Mouse (Mus musculus) cerebellum, adult 2 months (tissue): ENCODE measurements at regions not wholly inside any gene's neighbourhood (a gene's known extent, or its start where the extent isn't known, plus 50 kb on each side); places are given as distances from the start of the nearest gene placed in this dataset.
A peak's percentile ranks its signal among the peaks of the same experiment; 100 is the strongest.

ENCODE experiments used
- DNase-seq, 2 experiments: peaks; one replicate each; pipeline ENCODE4 v3.0.0; 2021
- H3K27ac ChIP-seq: fragments of 200-500 bp; 2 replicates; pipeline ENCODE4 v1.5.1; 2012; ENCODE audit warnings: low read length, control low read depth, inconsistent platforms; ENCODE audit not compliant: insufficient read depth
- H3K27me3 ChIP-seq: fragments of 200-500 bp; 2 replicates; pipeline ENCODE4 v1.6.1; 2012; ENCODE audit warnings: inconsistent platforms, mild to moderate bottlenecking, low read length, moderate library complexity; ENCODE audit not compliant: control insufficient read depth, insufficient read depth
- H3K4me1 ChIP-seq: fragments of 200-500 bp; 2 replicates; pipeline ENCODE4 v1.6.1; 2011; ENCODE audit warnings: low read length; ENCODE audit not compliant: control insufficient read depth, insufficient read depth
- H3K4me3 ChIP-seq: fragments of 200-500 bp; replicated peaks from 2 replicates; pipeline ENCODE3; 2011; ENCODE audit warnings: mild to moderate bottlenecking, low read depth, low read length, control low read depth; ENCODE audit not compliant: insufficient read depth
- CTCF ChIP-seq: fragments of 200-500 bp; IDR thresholded peaks from 2 replicates; pipeline ENCODE4 v1.5.1; 2011; ENCODE audit warnings: low read depth, mild to moderate bottlenecking, control low read depth, low read length, moderate library complexity, borderline replicate concordance; ENCODE audit not compliant: insufficient read depth
- POLR2A ChIP-seq: fragments of 200-500 bp; IDR thresholded peaks from 2 replicates; pipeline ENCODE4 v1.6.1; 2011; ENCODE audit warnings: low read length, control low read depth, borderline replicate concordance; ENCODE audit not compliant: insufficient read depth
- WGBS: fragments of 180-500 bp; shearing (Covaris S2); methylation state at CpG from one replicate; pipeline ENCODE4 v1.1.7; 2018; 5-methylcytosine and 5-hydroxymethylcytosine counted together

- no peak for DNase-seq
- no peaks in the 10 kb centered on the region for H3K4me1 ChIP-seq
- H3K27me3 ChIP-seq: no peaks in the 10 kb centered on the region
- H3K4me3 ChIP-seq: no peak overlapping the region
- H3K27ac ChIP-seq: no peak overlapping the region
- no peak for TF ChIP-seq CTCF
- TF ChIP-seq POLR2A: no peak
- WGBS: 32% methylated on average over 3 of the region's 3 CpGs
These were observed 253.3 kb downstream of the Isl1 start for GRCm38 (mm10) chr13:116056112-116056652.

DNA sequence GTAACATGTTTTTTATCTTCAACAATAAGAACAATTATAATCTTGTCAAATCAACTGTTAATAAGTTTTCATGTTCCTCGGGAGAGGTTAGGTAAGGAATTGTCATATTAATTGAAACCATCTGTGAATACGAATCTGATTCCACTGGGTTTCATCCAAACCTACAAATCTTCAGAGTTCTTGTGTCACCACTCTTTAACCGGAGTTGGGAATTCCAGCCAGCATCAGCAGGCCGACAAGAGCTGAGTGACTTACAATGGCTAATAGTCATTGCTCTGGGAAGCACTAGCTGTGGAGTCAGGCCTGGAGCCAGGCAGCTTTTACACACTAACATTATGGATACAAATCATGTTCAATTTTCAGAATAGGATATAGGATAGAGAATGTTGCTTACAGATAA is 273.3 kb downstream of the Isl1 start:
- H3K4me3 ChIP-seq: no peak overlapping the region
- no peaks in the 10 kb centered on the region for H3K4me1 ChIP-seq
- WGBS: 16% methylated on average over 4 of the region's 4 CpGs
- TF ChIP-seq POLR2A: no peak
- no peak for TF ChIP-seq CTCF
- DNase-seq: no peak
- H3K27ac ChIP-seq: no peak overlapping the region
- no peaks in the 10 kb centered on the region for H3K27me3 ChIP-seq

GRCm38 (mm10) chr13:116030152-116030720 is 279.3 kb downstream of the Isl1 start:
- DNase-seq: no peak
- Histone ChIP-seq H3K27me3 (no peaks in the 10 kb centered on the region), H3K27ac (no peak overlapping the region), H3K4me3 (no peak overlapping the region), H3K4me1 (no peaks in the 10 kb centered on the region)
- TF ChIP-seq POLR2A (no peak), CTCF (no peak)
- 74% methylated on average over 2 of the region's 2 CpGs for WGBS

DNA sequence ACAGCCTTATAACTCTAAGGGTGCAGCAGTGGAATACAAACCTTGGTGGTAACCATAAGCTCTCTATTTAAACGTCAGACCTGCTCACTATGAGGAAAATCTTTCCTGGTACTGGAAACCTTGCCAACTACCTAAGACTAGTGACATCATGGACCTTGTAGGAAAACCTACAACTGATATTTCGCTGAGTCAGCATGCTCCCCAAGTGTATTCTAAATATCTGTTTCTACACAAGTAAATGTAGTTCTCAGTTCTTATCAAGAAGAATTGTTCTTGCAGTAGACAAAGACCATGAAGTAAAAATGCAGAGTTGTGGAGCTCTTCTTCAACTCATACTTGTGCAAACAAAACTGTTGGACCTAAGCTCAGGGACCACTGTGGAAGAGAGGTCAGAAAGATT is 280.9 kb downstream of the Isl1 start:
- no peaks in the 10 kb centered on the region for H3K4me1 ChIP-seq
- DNase-seq: no peak
- no peak for TF ChIP-seq POLR2A
- TF ChIP-seq CTCF: no peak
- WGBS: 81% methylated on average over 2 of the region's 2 CpGs
- no peak overlapping the region for H3K27ac ChIP-seq
- H3K27me3 ChIP-seq: no peaks in the 10 kb centered on the region
- no peak overlapping the region for H3K4me3 ChIP-seq

DNA sequence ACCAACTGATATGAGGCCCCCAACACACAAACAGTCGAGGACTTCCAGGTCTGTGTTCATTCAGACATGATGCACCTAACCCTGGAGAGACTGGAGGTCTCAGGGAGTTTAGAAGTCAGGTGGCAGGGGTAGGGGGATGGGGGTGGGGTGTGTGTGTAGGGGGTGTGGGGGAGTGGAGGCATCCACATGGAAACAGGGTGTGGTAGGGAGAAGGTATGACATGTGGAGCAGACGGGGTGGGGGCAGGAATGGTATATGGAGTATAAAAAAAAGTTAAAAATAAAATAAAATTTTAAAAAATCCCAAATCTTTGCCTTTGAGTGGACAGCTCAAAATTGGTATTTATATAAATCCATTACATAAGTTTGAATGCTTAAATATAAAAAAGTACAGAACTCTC is 282.3 kb downstream of the Isl1 start:
- Histone ChIP-seq H3K27ac (no peak overlapping the region), H3K27me3 (no peaks in the 10 kb centered on the region), H3K4me3 (no peak overlapping the region), H3K4me1 (no peaks in the 10 kb centered on the region)
- DNase-seq: no peak
- no peak for TF ChIP-seq POLR2A
- TF ChIP-seq CTCF: no peak
- WGBS: 79% methylated on average over 2 of the region's 2 CpGs

DNA sequence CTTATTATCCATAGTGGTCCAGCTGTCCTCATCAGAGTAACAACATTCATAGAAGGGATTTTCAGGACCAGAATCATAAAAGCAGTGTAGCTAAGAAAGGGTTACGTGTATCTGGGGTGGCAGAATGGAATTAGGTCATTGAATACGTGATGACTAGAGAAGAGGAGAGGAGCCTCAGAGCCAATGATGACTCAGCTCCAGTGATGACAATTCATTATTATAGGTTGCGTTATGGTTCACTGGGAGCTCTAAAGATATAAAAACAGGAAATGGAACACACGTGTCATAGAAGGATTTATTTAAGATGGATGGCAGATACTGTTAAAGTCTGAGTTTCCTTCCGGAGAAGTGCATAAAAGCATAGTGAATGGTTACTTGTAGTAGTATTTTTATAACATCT is 291.6 kb downstream of the Isl1 start:
- H3K4me3 ChIP-seq: no peak overlapping the region
- TF ChIP-seq CTCF: no peak
- no peak for TF ChIP-seq POLR2A
- no peaks in the 10 kb centered on the region for H3K4me1 ChIP-seq
- H3K27ac ChIP-seq: no peak overlapping the region
- no peak for DNase-seq
- WGBS: 62% methylated on average over 5 of the region's 5 CpGs
- H3K27me3 ChIP-seq: no peaks in the 10 kb centered on the region

DNA sequence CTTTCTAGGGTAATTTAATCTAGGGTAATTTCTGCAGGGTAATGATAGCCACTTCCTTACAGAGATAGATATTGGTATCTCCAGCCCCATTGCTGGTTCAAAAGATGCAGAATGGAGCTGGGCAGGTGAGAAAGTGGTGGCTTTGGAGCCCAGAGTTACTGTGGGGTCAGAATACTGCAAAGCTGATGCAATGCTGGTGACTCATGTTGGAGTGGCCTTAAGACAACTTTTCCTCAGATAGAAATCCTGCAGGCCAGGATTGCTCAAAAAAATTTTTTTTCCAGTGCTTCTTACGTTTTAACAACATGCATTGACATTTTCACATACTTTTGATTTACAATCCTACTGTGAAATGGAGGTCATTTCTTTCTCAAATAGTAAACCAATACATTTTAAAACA is 305.8 kb downstream of the Isl1 start:
- no peak overlapping the region for H3K4me3 ChIP-seq
- no peaks in the 10 kb centered on the region for H3K4me1 ChIP-seq
- TF ChIP-seq POLR2A (no peak), CTCF (no peak)
- no peaks in the 10 kb centered on the region for H3K27me3 ChIP-seq
- H3K27ac ChIP-seq: no peak overlapping the region
- no peak for DNase-seq
- 89% methylated on average over 1 of the region's 1 CpGs for WGBS

GRCm38 (mm10) chr13:116002391-116002899 is 307.0 kb downstream of the Isl1 start:
- Histone ChIP-seq H3K4me1 (no peaks in the 10 kb centered on the region), H3K27me3 (no peaks in the 10 kb centered on the region), H3K27ac (no peak overlapping the region), H3K4me3 (no peak overlapping the region)
- WGBS: under 1% methylated on average over 4 of the region's 4 CpGs
- DNase-seq: peak; percentile 10 to 28
- no peak for TF ChIP-seq POLR2A
- no peak for TF ChIP-seq CTCF

DNA sequence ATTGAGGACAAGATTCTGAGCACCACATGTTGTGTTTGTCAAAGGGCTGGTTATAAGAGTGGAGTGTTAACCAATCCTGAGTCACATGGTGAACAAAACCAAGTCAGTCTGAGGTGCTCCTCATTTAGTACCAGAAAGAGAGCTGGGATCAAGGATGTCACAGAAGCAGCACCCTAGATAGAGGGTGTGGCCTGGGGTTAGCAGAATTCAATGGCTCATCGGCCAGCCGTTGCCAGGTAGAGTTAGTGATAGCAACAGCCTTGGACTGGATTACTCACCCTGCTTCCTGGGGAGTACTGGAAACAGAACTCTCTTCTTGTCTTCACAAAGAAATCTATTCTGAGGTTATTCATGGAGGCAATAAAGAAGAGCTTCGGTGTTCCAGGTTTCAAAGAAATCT is 318.9 kb downstream of the Isl1 start:
- WGBS: 71% methylated on average over 3 of the region's 3 CpGs
- no peak overlapping the region for H3K4me3 ChIP-seq
- TF ChIP-seq POLR2A: no peak
- no peak for TF ChIP-seq CTCF

More for the DNA sequence above, 318.9 kb downstream of the Isl1 start:
- no peak for DNase-seq
- Histone ChIP-seq H3K4me1 (no peaks in the 10 kb centered on the region), H3K27ac (no peak overlapping the region), H3K27me3 (no peaks in the 10 kb centered on the region)
